Mouse (Mus musculus): ENCODE data around the gene Slc6a17.

DNA sequence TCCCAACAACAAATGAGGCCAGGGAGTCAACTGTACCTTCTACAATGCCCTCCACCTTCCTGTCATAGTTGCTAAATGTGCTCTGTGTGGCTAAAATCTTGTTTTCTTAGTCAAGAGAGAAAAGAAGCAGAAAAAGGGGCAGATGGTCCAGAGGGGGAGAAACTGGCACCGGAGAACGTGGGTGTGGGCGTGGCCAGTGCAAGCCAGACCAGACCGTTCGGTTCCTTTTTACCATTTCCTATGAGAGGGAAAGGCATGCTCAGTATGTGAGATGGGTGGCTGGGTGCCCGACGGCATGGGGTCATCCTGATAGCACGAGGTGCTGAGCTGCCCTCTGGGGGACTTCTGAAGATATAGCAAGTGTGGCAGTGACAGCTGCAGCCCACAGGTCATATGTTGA lies 9.1 kb downstream of the Slc6a17 start:
- TF ChIP-seq POLR2A (IDR thresholded peaks at IDR 0.05; ENCODE audit: insufficient read depth, low read length) (no peak), CTCF (IDR thresholded peaks at IDR 0.05; ENCODE audit: low read depth, low read length) (no peak), EP300 (IDR thresholded peaks at IDR 0.05; ENCODE audit: insufficient read depth, low read depth, low read length) (no peak)
